Mouse (Mus musculus): Measurements from ENCODE around the gene Emilin2.

DNA sequence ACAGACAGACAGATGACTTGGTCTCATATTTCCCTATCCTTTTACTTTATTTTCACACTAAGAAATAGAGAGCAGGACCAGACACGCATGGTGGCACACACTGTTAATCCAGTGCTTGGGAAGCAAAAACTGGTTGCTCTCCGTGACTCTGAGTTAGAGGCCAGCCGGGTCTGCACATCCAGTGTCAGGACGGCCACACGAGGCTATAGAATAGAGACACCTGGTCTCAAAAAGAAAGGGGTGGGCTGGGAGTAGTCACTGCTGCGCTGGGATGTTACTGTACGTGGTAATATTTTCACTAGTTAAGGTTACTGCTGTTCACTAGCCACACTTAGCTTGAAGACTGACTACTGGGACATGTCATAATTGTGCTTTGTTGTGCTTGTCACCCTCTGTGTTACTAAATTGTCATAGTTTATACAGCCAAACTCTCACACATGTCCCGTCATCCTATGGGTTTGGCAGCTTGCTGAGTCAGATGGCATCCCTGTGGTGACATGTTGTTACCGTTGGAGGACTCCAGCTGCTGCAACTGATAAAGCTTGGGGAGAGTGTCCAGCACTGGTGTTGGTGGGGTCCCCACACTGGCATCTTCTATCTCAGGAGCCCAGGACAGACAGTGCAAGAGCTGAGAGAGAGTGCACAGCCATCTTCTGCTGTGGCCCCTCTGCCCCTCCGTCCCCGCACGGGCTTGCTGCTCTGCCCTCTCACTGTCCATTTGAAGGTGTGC, 76.4 kb downstream of the Emilin2 start:
- no peak for TF ChIP-seq POLR2A (IDR thresholded peaks at IDR 0.05; ENCODE audit: control insufficient read depth, low read depth, low read length)
- no peak for TF ChIP-seq CTCF (IDR thresholded peaks at IDR 0.05; ENCODE audit: control insufficient read depth, insufficient read depth, insufficient replicate concordance, low read depth, low read length)

Measured in testis, adult 2 months (tissue).